Mouse (Mus musculus) myocyte (in vitro differentiated cells): Measurements from ENCODE around the gene Taok2.

Experiments
- MYOG ChIP-seq, 3 experiments: IDR thresholded peaks; one replicate each; pipeline ENCODE4 v1.6.1; 2011; ENCODE audit warnings: control low read depth in 2 of 3, low read depth in 2 of 3, mild to moderate bottlenecking in 2 of 3; ENCODE audit not compliant: insufficient read length in 2 of 3, control insufficient read depth in 1 of 3, insufficient read depth in 1 of 3
- POLR2A ChIP-seq: IDR thresholded peaks from one replicate; pipeline ENCODE4 v1.6.1; 2011; ENCODE audit warnings: low read depth, mild to moderate bottlenecking, control low read depth, moderate library complexity; ENCODE audit not compliant: insufficient read length
- REST ChIP-seq: IDR thresholded peaks from one replicate; pipeline ENCODE4 v1.6.1; 2011; ENCODE audit warnings: mild to moderate bottlenecking, control low read depth, moderate library complexity; ENCODE audit not compliant: insufficient read depth, insufficient read length
- USF1 ChIP-seq: IDR thresholded peaks from one replicate; pipeline ENCODE4 v1.6.1; 2011; ENCODE audit warnings: low read depth, mild to moderate bottlenecking, control low read depth, moderate library complexity

GRCm38 (mm10) chr7:126845516-126845915, 39.0 kb downstream of the Taok2 start:
- TF ChIP-seq POLR2A (no peak), MYOG (IDR thresholded peaks at IDR 0.05; ENCODE audit: control insufficient read depth in 1 of 3, insufficient read depth in 1 of 3, insufficient read length in 2 of 3, low read depth in 2 of 3) (no peak), REST (no peak), USF1 (no peak)
